Mouse (Mus musculus) left cerebral cortex, postnatal 25 days (tissue): ENCODE measurements around the gene Ubr7. TPM values are rescaled to one million over a fixed set of nuclear protein-coding genes. Genes with fewer than 3 reads are reported as not detected.

Source experiments
- DNase-seq, 2 experiments: peaks; one replicate each; pipeline ENCODE4 v3.0.0; 2022; ENCODE audit warnings: low spot score in 2 of 2, mixed read lengths in 1 of 2
- intact Hi-C: fragments of 180-260 bp; cut with DNase I; formaldehyde crosslinking; loops from one replicate; pipeline ENCODE4 v1.15.1; 2025
- total RNA-seq, 2 experiments: library from RNA; stranded (reverse); gene quantifications; 2 replicates each; pipeline ENCODE4 v1.2.3; 2021

The Ubr7 gene
- 10 to 100 TPM; 34.3 to 36.6 TPM for total RNA-seq

DNA sequence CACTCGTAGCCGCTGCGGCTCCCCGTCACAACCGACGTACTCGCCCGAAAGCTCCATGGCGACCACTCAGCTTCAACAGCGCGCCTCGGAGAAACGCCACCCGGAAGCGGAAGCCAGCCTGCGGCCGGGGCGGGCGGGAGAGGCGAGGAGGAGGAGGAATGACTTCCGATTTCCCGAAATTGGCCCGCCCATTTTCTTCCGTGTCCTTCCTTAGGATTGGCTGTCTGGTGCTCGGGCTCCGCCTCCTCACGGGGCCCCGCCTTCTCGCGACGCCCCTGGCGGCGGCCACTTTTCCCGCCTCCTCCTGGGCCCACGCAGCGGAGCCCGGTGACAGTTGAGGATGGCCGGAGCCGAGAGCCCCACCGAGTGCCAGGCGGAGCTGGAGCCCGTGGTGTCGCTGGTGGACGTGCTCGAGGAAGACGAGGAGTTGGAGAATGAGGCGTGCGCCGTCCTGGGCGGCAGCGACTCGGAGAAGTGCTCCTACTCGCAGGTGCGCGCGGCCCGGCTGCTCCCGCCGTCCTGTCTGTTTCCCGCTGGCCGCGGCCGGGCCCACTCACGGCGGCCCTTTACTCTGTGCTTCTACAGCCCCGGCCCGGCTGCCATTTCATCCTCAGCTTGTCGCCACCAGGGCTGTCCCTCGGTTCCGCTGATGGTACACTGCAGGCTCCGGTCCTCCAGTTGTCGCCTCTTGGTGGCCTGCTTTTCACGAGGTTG lies at the start of gene Ubr7, which contains the start of the genes Gm28051 and Gon7:
TSS of gene Ubr7 (plus strand) at position 279 of the 714 bp plus-strand sequence.
TSS of gene Gm28051 (minus strand) at position 77 of the 714 bp plus-strand sequence.
TSS of gene Gon7 (minus strand) at position 115 of the 714 bp plus-strand sequence.
- intact Hi-C loops: loop anchor here (2.0 to 10.0 kb wide), 2 partner anchors 15 to 117 kb away; partner anchors contain the start of genes Btbd7, Moap1 and Tmem251
- DNase-seq: peak; percentile 96 to 99

DNA sequence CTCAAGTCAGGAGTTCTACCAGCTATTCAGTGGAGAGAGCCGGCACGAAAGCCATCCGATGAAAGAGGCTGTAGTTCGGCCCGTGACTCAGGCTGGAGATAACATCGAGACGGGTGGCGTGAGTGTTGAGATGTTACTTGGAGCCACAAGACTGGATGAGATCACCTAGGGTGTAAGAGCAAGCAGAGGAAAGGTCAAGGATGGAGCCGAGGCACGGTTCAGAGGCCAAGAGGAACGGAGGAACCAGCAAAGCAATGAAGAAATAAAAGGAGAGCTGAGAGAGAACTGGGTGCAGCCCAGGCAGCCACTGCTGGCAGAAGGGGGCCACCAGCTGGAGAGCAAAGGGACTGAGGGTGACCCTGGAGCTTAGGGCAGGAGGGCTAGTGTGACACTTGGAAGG lies 49.5 kb upstream of the Ubr7 start:
- intact Hi-C loops: no loop called here
- no peak for DNase-seq

DNA sequence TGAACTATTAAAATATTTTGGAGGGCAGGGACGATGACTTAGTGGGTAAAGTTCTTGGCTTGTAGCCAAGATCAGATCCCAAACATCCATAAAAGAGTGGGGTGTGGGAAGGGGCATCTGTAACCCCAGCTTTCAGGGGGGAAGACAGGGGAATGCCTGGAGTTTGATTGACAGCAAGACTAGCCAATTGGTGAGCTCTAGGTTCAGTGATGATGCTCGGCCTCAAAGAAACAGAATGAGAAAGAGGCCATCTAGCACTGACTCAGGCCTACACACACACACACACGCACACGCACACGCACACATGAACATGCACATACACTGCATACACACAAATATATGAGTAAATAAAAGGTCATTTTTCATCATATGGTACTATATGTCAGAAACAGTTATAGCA lies 47.9 kb upstream of the Ubr7 start:
- intact Hi-C loops: loop anchor here (10.0 kb wide), 2 partner anchors 215 to 315 kb away; no protein-coding TSS in a partner anchor
- DNase-seq: no peak

DNA sequence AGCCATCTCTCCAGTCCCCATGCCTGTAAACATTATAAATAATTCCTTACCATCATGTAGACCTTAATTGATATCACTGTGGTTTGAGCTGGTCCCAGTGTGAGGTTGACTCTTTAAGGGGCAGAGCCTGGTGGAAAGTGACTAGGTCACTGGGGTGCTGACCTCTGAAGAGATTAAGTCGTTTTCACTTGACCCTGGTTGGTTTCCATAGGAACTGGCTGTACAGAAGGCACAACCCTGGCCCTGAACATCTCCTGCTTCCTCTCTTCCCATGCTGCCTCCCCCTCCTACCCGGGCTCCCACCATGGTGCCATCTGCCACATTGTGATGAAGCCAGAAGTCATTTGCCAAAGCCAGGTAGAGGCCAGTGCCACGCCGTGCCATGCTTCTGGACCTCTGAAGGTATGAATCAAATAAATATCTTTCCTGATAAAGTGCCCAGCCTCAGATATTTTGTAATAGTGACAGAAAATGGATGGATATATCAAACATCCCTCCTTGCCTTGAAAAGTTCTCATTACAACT lies 46.9 kb upstream of the Ubr7 start:
- DNase-seq: no peak
- intact Hi-C loops: loop anchor here (10.0 kb wide), 2 partner anchors 216 to 316 kb away; no protein-coding TSS in a partner anchor

DNA sequence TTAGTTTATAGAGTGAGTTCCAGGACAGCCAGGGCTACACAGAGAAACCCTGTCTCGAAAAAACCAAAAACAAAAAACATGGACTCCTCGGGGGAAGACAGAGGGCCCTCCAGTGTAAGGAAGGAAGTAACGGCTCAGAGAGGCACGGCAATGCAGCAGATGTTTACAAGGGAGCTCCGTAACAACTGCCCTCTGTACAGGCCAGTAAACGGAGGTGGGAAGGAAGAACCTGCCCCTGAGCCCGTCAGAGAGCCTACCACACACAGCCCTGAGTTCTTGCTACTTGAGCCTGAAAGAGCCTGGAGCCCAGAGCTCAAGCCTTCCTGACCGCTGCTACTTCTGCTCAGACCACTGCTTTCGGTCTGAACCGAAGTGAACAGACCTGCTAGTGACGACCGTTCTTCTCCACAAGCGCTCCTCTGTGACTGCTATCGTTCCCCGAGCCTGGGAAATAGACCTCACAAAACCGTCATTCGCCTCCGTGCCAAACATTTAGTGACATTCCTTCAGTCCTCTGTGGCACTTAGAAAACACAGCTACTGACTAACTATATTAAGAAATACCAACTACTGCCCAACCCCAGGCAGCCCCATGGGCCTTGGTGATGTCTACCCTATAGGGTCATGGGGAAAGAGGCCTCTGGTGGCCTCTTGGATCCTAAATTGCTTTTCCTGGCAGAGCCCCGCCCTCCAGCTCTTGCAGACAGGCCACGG lies 44.5 kb upstream of the Ubr7 start:
- intact Hi-C loops: loop anchor here (10.0 kb wide), 2 partner anchors 219 to 319 kb away; no protein-coding TSS in a partner anchor
- DNase-seq: no peak

DNA sequence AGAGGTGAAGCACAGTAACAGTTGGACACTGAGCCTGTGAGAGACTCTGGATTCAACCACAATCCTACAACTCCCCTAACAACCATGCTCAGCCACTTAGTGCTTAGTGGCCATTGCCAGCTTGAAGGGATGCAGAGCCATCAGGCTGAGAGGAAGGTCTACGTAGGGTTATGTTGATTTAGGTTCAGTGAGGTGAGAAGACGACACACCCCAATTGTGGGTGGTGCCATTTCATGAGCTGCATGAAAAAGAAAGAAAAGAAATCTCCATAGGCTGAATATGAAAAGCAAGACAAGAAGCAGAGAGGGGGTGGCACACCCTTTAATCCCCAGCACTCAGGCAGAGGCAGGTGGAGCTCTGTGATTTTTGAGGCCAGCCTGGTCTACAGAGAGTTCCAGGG lies 43.7 kb upstream of the Ubr7 start:
- intact Hi-C loops: loop anchor here (10.0 kb wide), 2 partner anchors 219 to 319 kb away; no protein-coding TSS in a partner anchor
- DNase-seq: no peak

- no peak for DNase-seq
- intact Hi-C loops: loop anchor here (10.0 kb wide), 2 partner anchors 220 to 320 kb away; no protein-coding TSS in a partner anchor
Measured at GRCm38 (mm10) chr12:102714654-102715395, 42.9 kb upstream of the Ubr7 start.

GRCm38 (mm10) chr12:102719552-102720315 lies 38.0 kb upstream of the Ubr7 start:
- peak in 1 of 2 experiments; percentile 56 for DNase-seq
- intact Hi-C loops: loop anchor here (2.0 to 10.0 kb wide), 4 partner anchors 141 to 325 kb away; no protein-coding TSS in a partner anchor

GRCm38 (mm10) chr12:102722451-102722850 lies 35.3 kb upstream of the Ubr7 start:
- intact Hi-C loops: no loop called here
- DNase-seq: no peak

DNA sequence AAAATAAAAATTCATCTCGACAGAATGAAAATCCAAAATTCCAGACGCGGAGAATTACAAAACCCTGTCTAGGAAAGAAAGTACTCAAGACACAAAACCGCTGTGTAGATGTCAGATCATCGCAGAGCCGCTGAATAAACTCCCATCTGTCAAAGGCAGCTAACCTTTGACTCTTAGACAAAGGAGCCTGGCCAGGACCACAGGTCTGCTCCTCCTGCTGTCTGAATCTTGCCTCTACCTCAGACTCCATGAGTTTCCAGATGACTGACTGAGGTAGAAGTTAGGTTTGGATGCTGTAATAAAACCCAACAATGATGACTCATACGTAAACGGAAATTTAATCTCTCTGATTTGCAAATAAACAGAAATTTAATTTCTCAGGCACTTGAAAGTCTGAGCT lies 34.8 kb upstream of the Ubr7 start:
- intact Hi-C loops: no loop called here
- DNase-seq: no peak

- peak in 1 of 2 experiments; percentile 89 for DNase-seq
- intact Hi-C loops: no loop called here
Measured at GRCm38 (mm10) chr12:102723861-102724260, 33.9 kb upstream of the Ubr7 start.

- intact Hi-C loops: no loop called here
- no peak for DNase-seq
Measured at GRCm38 (mm10) chr12:102725146-102725545, 32.6 kb upstream of the Ubr7 start.

DNA sequence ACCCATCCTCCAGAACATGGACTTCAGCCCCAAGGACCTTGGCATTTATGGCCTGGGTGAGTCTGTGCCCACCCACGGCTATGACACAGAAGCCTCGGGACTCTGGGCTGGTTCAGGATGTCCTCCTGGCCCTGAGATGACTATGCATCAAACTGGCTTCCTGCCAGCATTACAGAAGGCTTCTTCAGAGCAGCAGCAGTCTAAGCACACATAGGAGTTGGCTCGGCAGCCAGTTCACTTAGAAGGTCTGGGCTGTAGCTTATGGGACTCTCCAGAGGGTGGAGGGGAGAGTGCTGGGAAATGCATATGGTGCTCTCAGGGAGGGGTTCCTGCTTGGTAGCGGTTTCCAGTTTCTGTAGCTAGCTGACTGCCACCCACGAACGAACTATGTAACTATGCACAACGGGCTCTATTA lies 32.0 kb upstream of the Ubr7 start:
- peak in 1 of 2 experiments; percentile 29 for DNase-seq
- intact Hi-C loops: no loop called here

- intact Hi-C loops: no loop called here
- peak; percentile 60 to 81 for DNase-seq
Measured at GRCm38 (mm10) chr12:102729855-102730797, 27.6 kb upstream of the Ubr7 start.

- DNase-seq: peak in 1 of 2 experiments; percentile 42
- intact Hi-C loops: no loop called here
Measured at GRCm38 (mm10) chr12:102730798-102731619, 26.8 kb upstream of the Ubr7 start.

DNA sequence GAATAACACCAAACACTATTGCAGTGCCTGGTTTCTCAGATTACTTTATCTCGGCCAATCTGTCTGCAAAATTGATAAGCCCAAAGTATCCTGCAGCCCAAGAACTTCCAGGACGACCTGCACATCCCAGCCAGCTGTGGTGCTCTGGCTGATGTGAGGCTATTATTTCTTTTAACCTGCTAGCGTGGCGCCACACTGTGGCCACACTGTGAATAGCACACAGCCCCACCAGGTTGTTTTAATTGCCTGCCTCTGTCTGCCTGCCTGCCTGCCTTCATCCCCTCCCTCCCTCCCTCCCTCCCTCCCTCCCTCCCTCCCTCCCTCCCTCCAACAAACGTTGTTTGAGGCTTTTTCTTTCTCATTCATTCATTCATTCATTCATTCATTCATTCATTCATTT lies 24.4 kb upstream of the Ubr7 start:
- peak in 1 of 2 experiments; percentile 47 for DNase-seq
- intact Hi-C loops: no loop called here

GRCm38 (mm10) chr12:102739096-102739495 lies 18.7 kb upstream of the Ubr7 start:
- intact Hi-C loops: no loop called here

More at GRCm38 (mm10) chr12:102739096-102739495, 18.7 kb upstream of the Ubr7 start:
- DNase-seq: no peak
